ENCODE assay signal across 8 mouse cellular contexts in the genomic region with DNA sequence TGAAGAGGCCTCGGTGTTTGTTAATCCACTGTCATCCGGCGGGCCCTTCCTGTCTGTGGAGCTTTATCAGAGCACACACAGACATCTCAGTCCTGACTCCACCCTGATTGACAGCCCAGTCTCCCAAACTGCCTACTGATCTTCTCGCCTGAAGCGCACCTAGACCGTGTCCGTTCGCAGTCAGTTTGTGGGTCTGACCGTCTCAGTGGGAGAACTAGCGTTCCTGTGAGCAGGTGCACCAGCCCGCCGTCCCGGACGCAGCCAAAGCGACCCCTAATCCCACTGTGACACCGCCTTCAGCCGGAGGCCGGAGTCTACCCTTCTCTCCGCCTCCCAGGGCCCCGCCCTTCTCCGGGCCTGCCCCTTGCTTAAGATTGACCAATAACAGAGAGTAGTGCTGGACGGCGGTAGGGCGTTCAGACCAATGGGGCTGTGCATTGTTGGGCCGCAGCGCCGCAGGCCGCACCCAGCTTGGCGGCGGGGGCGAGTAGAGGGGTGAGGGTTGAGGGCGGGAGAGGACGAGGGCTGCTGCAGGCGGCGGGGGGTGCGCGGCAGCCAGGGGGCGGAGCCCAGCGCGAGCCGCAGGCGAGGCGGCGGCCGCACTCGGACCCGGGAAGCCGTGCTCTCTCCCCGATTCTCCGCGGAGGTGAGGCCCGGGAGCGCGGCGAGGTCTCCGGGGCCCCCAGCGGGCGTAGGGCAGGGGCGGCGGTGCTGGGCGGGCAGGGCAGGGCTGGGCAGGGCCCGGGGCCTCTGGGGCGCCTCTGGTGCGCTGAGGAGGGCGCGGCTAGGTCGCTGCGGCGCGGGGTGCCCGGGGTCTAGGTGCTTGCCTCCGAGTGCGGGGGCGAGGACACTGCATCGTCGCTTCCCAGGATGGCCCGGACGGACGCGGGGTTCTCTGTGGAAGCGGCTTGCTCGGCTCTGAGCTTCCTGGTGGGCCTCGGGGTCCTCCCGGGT. TPM values are rescaled to one million over a fixed set of nuclear protein-coding genes. Genes with fewer than 3 reads are reported as not detected.
DNase-seq lines count a peak whose midpoint lies in the region; ATAC-seq lines count a peak whose summit lies in the region.

A gene (plus strand): TSS at position 397 of the 954 bp plus-strand sequence.

- peak; percentile 92 for ATAC-seq in inflammation-experienced regulatory T-cells, adult 6 months
- ATAC-seq in megakaryocyte-erythroid progenitor cell, adult 5-6 weeks (replicated peaks; ENCODE audit: low FRiP score, low TSS enrichment, poor library complexity, severe bottlenecking), result peak; percentile 92

- peak; percentile 99 for DNase-seq in adrenal gland, adult (ENCODE audit: inconsistent age in 2 of 2, low spot score in 1 of 2)
- DNase-seq in embryo, embryonic 10.5 days (ENCODE audit: low spot score), result peak; percentile 98
- peak; percentile 96 for DNase-seq in gastrocnemius, postnatal 14 days
- peak; percentile 97 for DNase-seq in left cerebral cortex, postnatal 10 days (ENCODE audit: extremely low spot score in 1 of 2, low spot score in 2 of 2)
- peak; percentile 98 for DNase-seq in right cerebral cortex, postnatal 25 days
- DNase-seq in urinary bladder, postnatal 4 days (ENCODE audit: low spot score in 2 of 2), result peak; percentile 97

- intact Hi-C loops in gastrocnemius, postnatal 14 days (cut with DNase I; ENCODE audit: low total_unique reads), result no loop called here
- intact Hi-C loops in left cerebral cortex, postnatal 10 days (cut with DNase I), result no loop called here

RNA-seq across cellular contexts. Expression of the gene that starts here (rescaled TPM):
- 10 to 100 TPM; 79.1 to 93.4 TPM for total RNA-seq in gastrocnemius, postnatal 14 days (2021)
- 100 to 1,000 TPM in 1 of 3 experiments, 10 to 100 TPM in 2; 91.1 to 101 (median 93.7) TPM for polyA plus RNA-seq in inflammation-experienced regulatory T-cells, adult 6 months (2017; shearing (Covaris generic))
- total RNA-seq in left cerebral cortex, postnatal 10 days (2021), result 100 to 1,000 TPM; 294 to 308 TPM
- total RNA-seq in megakaryocyte-erythroid progenitor cell, adult 5-6 weeks (2014; fragmentation: Nextera tagmentation), result 188 and 260 TPM in 2 replicates
- total RNA-seq in megakaryocyte-erythroid progenitor cell, adult 5-6 weeks (2017), result 170 and 288 TPM in 2 replicates

Comparison
In these comparisons a context has a peak if more than half of its experiments do, and no peak if none do; other contexts are left out.
1. Peak in every context shown above with its lines: DNase-seq and ATAC-seq.